Mouse (Mus musculus): ENCODE data around the gene Atp5s. TPM values are rescaled to one million over a fixed set of nuclear protein-coding genes. Genes with fewer than 3 reads are reported as not detected.
A peak's percentile ranks its signal among the peaks of the same experiment; 100 is the strongest.

Atp5s gene
- 10 to 100 TPM; 27.7 to 33.8 (median 30.7) TPM for total RNA-seq (2022)

DNA sequence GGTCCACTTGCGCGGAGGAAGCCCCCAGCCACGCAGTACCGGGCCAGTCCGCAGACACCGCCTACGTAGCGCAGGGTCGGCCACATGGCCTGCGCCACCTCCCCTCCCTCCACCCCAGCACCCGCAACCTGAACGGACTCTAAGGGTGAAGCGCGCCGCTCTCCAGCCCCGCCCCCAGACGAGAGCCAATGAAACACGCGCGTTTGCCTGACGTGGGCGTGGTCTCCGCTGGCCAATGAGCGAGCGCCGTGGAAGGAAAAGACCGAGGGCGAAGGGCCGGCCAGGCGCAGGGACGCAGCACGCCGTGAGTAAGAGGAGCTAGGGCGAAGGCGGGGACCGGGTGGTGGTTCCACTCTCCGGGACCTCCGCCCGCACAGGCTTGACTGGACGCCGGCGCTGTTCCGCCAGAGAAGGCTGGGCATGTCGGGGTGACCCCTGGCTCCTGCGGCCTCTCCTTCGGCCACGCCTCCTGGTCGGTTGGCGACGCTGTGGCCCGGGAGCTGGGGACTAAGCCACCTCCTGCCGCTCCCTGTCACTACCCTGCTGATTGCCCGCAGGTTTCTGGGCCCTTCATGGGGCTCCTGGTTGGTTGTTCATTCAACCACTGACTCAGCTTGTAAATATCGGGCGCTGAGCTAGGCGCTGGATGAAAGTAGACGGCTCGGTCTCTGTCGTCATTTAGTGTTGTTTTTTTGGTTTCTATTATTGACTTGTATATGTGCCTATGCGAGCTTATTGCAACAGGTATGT lies at the start of gene Atp5s, which contains the start of gene L2hgdh:
Gene Atp5s, plus strand, starts transcription at position 240 of the 750 bp plus-strand sequence.
Gene L2hgdh, minus strand, starts transcription at position 163 of the 750 bp plus-strand sequence.
- DNase-seq (ENCODE audit: low spot score in 2 of 2): peak; percentile 80 to 94

DNA sequence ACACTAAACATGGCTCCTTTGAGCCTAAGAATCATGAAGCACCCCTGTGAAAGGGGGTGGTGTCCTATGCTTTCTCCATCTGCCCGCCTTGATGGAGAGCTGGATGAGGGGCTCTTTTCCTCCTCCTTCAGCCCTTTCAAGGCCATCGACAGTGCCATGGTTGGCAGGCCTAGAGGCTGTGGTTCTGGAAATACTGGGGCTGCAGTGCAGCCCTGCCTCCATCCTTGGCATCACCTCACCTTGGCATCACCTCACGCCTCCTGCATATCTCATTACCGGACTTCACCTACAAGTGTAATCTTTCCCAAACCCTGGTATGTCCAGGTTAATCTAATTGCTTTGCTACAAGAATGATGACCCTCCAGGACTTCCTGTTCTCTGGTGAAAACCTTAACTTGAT lies 48.6 kb upstream of the Atp5s start:
- no peak for DNase-seq (ENCODE audit: low spot score in 2 of 2)

DNA sequence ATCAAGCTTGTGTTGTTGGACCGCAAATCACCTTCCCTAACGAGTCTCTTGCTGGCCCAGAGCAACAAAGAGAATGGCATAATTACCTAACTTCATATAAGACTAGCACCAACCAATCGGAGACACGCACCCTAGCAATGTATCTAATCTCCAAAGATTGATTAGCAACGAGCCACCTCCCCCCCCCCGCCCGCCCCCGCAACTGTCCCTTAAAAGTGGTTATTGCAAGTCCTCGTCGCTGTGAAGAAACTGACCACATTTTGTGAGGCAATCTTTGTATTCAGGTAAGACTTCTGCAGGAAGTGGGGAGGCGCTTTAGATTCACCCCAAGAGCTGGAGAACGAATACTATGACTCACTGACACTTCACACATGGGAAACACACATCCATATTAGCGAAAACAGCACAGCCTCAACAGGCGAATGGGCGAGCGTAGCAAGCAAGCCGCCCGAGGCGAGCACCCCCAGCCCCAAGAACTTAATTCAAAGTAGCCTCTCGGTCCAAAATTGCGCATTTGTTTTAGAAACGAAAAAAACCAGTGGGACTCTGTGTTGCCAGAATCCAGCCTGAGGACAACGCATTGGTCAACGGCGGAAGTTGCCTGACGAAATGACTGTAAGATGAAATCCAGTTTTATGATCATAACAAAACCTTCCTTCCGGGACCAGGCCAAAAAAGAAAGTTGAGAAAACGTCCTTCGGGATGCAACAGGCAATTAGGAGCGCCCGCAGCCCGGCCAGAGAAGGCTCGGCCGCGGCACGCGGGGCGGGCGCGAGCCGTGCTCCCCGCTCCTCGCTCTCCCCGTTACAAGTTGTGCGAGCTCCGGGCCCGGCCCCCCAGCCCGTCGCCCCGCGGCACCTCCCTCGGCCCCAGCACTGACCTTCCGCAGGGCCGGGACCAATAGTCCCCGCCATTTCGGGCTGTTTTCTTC lies 43.9 kb upstream of the Atp5s start:
- DNase-seq (ENCODE audit: low spot score in 2 of 2): peak in 1 of 2 experiments; percentile 37

DNA sequence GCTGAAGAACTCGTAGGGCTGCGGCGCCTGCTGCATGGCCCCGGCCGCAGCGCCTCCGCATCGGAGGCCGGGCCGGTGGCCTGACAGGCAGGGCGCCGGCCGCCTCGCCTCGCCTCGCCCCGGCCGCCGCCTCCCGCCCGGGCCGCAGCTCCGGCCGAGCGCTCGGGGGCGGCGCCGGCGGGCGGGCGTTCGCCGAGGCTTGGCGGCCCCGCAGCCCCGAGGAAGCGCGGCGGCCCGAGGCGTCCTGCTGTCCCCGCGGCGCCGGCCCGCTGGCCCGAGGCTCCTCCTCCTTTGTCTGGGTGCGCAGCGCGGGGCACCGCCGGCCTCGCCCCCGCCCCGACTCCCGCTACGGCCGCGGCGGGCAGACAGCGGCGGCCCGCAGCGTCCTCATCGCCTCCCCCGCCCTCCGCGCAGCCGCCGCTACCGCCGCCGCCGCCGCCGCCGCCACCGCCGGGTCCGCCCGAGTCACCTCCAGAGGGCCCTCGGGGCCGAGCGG lies 43.1 kb upstream of the Atp5s start, which contains the start of gene Sos2:
Gene Sos2, minus strand, starts transcription at position 287 of the 496 bp plus-strand sequence.
- DNase-seq (ENCODE audit: low spot score in 2 of 2): peak; percentile 25 to 36

DNA sequence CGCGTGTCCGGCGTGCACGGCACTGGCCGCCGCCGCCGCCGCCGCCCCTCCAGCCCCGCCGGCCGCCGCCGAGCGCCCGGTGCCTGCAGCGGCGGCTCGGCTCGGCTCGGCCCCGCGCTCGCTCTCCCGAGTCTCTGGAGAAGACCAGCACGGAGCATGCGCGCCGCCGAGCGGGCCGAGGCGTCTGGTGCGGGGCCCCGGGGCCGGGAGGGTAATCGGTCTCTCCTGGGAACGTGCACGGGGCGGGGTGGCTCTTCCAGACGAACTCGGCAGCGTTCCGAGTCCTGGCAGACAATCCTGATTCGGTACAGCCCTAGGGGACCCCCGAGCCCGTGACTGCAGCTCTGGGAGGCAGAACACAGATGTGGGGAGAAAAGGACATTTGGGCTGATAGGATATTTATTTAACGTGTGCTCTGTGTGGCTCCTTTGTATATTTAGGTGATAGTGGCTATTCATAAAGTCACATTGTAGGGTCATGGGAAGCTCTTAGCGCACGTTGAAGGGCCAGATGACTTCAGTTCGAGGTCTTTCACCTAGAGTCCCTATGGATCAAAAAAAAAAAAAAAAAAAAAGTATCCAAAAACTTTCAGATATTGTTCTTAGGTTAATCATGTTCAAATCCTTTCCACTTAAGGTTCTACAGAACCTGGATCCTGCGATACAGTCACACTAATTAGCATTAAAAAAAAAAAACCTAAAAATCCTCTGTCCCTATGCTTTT lies 42.5 kb upstream of the Atp5s start:
- DNase-seq (ENCODE audit: low spot score in 2 of 2): peak; percentile 58 to 68

DNA sequence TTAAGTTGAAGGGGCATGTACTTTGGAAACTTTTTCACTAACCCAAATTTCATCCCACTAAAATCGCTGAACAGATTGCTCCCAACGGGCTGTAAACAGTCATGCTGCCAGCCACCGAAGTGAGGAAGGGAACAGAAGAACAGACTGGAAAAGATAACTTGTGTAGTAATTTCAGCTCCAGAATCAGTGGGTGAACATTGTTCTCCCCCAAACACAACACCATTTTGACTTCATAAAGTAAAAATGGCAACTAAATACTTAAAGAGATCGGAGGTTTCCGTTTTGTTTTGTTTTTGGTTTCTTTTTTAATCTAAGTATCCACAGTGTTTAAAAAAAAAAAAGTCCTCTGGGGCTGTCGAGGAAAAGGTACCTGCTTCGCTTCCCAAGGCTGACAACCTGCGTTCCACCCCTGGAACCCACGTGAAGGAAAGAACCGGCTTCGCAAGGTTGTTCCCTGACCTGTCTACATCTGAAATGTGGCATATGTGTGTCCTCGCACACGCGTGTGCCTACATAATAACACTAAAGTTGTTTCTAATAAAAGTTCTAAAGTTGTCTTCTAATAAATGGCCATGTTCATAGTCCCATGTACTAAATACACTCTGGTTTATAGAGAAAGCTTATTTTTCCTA lies 41.8 kb upstream of the Atp5s start:
- DNase-seq (ENCODE audit: low spot score in 2 of 2): no peak

DNA sequence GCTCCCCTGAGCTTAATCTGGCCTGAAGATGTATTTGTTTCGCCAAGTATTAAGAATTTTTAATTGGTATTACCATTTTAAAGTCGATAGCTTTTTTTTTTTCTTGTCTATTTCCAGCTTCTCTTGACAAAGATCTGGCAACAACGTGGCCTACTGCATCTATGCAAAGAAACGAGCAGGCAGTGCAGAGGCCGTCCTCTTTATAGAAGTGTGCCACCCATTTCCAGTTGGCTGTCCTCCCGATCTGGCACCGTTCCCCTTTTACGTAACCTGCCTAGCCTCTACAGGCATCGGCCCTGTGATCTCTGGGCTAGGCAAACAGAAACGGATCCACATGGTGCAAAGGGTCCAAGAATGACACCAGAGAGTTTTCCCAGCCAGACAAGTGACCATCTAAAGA lies 41.2 kb upstream of the Atp5s start:
- peak; percentile 23 to 43 for DNase-seq (ENCODE audit: low spot score in 2 of 2)

DNA sequence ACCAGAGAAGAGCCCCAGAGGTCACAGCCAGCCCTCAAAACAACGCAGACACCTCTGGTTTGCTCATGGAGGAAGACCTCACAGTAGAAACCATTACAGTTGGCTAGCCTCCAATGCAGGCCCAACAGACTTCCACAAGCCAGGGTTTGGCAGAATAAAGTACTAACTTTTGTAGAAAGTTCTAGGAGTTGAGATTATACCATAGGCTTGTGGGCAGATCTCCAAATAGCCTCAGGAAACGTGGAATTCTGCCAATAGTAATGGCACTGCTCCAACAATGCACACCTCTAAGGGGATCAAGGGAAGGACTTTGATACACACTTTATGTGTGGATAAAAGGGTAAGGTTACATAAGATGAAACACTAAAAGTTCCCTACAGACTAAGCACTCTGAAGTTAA lies 36.4 kb upstream of the Atp5s start:
- no peak for DNase-seq (ENCODE audit: low spot score in 2 of 2)

DNA sequence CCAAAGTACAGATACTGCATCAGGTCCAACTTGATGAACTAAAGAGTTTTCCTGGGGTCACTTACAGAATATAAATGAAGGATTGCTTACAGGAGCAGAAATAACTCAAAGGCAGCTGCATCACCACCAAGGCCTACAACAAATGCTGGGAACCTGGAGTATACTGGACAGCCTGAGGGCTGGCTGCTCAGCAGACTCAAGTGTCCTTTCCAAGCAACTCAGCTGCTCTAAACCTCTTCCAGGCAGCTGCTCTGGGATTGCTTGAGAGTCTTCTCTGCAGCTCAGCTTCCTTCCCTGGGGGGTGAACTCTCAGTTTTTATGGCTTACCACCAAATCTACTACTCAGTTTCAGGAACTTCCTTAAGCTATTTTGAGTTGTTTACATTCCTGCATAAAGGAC lies 35.7 kb upstream of the Atp5s start:
- no peak for DNase-seq (ENCODE audit: low spot score in 2 of 2)

DNA sequence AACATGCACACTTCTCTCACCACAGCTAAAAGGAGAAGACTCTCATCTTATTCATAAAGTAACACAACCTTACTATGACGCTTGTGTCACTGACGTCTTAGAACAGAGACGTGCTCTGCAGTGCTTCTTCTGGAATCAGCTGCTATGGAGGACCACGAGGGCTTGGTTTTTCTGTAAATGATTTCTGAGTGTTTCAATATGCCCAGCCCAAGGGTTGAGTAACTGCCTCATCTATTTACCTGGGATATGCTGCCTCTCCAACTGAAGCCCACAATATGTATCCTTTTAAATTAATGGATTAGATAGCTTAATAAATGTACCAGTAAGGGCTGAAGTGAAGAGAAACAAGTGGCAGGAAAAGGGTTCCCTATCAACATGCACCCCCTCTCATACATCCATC lies 34.0 kb upstream of the Atp5s start:
- no peak for DNase-seq (ENCODE audit: low spot score in 2 of 2)

DNA sequence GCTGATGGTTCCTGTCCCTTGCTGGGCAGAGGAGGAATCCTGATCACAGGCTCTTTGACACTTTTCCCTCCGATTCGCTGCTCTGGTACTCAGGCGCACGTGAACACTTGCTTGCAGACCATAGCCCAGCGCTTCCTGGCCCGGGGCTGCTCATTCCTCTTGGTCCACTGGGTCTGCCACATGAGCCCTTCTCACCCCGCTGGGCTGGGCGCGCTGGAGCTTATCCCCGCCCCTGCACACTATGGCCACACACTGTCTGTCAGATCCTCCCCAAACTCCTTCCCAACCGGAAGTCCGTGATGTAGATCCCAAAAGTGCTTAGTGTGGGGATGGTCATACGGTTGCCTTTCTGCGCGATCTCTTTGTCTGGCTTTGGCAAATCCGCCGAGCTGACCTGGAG lies 31.3 kb upstream of the Atp5s start:
- no peak for DNase-seq (ENCODE audit: low spot score in 2 of 2)

DNA sequence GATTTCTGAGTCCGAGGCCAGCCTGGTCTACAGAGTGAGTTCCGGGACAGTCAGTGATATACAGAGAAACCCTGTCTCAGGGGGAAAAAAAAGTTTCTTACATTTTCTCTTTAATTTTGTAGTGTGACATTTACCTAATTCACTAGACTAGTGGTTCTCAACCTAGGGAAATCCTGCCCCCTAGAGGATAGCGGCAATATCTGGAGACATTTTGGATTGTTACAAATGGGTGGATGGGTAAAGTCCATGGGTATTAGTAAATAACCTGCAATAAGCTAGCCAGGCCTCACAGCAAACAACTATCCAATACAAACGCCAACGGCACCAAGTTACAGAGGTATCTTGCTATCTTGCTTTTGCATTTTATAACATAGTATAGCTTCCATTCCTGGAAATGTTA lies 28.0 kb upstream of the Atp5s start:
- no peak for DNase-seq (ENCODE audit: low spot score in 2 of 2)

DNA sequence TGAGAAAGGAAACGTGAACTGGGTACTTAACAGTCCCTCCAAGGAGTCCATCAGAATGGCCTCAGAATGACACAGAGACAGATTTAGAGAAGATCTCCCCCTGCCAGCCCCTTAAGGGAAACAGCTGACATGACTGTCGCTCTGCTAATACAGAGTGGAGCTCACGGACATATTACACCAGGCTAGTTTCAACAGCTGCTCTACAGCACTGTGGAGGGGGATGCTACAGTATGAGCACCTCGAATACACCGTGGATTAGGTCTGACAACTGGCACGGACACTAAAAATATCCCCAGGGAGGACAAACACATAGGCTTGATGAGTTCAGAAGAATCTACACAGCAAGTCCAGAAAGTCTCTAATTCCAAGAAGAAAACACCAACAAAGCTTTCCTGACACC lies 26.4 kb upstream of the Atp5s start:
- no peak for DNase-seq (ENCODE audit: low spot score in 2 of 2)

DNA sequence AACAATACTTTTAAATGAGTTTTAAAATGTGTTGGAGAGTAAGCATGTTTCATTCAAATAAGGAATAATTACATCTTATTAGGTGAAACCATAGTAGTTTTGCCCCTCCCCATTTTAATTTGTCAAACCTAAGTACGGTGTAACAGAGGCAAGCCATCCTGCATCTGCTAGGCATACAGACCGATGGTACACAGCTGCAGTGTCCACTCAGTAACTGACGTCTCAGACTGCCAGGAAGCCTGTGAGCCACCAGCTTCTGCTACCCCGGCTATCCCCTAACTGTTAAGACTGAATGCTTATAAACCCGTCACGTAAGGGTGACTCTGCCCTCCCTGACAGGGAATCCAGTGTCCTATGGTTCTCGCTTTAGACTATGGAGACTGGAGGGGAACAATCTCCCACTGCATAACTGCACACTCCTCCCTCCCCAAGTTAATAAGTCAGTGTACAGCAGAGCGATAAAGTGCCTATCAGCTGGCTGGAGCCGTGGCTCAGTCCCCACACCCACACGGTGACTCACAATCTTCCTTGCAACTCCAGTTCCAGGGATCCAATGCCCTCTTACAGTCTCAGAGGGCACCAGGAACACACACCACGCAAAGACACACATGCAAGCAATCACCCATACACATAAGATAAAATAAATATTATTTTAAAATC lies 19.8 kb upstream of the Atp5s start:
- no peak for DNase-seq (ENCODE audit: low spot score in 2 of 2)

DNA sequence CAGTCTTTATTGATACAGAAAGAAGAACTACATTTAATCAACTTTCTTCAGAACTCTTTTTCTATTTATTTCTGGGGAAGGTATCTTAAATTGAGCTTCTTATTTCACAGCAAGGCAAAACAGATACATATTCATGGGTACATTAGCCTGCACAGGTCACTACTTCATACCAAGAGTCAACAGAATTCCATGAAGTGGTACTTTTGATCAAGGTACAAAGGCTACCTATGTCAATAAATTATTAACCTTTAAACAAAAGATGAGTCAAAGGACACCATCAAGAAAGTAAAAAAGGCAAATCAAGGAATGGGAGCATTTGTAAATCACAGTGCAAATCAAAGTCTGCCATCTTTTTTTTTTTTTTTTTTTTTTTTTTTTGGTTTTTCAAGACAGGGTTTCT lies 11.1 kb upstream of the Atp5s start:
- no peak for DNase-seq (ENCODE audit: low spot score in 2 of 2)

DNA sequence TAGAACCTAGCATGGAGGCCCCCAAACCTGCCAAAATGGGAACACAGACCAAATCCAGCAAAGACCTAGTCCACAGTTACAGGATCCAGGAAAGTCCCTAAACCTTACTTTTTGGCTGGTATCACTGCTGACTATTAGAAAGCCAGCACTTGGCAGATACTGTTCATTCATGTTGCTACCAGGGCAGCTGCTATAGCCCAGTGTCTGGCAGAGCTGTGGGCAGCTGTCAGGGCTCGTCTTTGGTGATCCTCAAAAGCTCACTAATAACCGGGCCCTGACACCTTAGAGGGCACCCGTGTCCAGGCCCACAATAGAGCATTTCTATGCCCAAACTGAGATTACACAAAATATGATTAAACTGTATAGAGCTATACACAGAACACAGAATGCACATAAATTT lies 1.9 kb upstream of the Atp5s start:
- no peak for DNase-seq (ENCODE audit: low spot score in 2 of 2)

DNA sequence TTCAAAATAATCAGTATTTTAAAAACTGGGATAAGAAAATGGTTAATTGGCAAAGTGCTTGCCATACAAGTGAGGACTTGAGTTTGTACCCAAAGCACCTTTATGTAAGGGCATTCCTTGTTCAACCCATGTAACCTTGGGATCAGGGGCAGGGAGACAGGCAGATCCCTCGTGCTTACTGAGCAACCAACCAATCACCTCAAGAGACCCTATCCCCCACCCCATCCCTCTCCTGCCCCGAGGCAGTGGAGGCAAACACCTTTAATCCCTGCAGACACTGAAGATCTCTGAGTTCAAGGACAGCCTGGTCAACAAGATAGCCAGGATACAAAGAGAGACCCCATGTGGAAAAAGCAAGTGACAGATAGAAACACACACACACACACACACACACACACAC lies 1.4 kb upstream of the Atp5s start:
- DNase-seq (ENCODE audit: low spot score in 2 of 2): no peak

DNA sequence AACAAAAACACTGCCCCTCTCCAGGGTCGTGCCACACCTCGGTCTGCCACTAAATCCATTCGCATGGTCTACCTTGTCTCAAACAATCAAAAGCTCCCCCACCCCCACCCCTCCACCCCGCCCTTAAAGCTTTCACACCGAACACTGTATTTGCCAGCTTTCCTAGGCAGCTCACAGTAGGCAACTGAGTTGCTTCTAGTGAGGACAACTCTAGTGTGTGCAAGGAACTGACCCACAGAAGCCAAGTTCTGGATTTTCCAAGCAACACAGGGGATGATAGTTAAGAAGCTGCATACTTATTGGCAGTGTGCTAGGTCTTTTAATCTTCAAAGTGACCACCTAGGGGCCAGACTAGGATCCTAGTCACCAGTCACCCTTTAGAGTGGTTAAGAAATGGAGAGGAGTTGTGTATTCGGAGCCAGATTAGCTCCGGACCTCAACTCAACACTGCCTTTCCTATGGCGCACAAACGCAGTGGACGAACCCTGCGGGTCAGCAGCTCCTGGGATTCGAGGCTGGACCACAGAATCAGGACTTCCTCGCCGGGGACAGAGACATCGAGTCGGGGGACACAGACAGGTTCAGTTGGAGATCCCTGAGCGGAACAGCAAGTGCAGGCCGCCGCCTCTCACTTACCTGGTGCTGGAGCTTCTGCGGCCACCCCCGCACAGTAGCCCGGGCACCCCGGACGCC lies 586 bp upstream of the Atp5s start:
- DNase-seq (ENCODE audit: low spot score in 2 of 2): no peak

DNA sequence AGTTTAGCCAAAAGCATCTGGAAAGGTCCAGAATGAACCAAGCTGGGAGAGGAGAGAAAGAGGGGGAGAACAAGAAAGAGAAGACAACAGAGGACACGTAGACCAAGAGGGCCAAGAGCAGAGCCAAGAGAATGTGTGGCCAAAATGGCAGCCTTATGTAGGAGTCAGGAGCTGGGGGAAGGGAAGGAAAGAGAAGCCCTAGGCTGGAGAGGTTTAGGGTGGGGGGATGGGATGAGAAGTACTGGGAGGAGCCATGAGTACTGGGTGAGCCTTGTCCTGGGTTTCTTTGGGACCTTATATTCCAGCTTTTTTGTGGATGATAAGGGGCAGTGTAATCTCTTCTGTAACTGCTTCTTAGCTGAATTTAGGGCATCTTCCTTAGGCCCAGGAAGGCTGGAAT lies 4.5 kb downstream of the Atp5s start:
- DNase-seq (ENCODE audit: low spot score in 2 of 2): no peak

DNA sequence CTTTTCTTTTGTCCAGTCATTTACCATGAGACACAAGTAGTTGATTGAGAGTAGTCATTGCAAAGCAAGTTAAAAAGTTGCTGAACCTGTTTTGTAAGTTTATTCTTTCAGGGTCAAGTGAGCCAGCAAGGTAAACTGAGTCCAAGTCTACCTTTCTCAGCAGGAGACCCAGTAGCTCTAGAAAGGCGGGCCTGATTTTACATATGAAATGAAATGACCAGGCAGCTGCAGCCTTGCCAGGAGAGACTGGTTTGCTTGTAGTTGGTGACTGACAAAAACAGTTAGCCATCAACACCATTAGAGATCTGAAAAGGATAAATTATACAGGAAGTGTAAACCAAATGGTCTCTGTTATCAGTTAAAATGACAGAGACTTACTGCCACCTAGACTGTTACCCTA lies 5.6 kb downstream of the Atp5s start:
- no peak for DNase-seq (ENCODE audit: low spot score in 2 of 2)
